Mouse (Mus musculus) bone marrow macrophage, adult 2 months (primary cell): Measurements from ENCODE around the gene Armc9. TPM values are rescaled to one million over a fixed set of nuclear protein-coding genes. Genes with fewer than 3 reads are reported as not detected.

Experiments
- H3K27ac ChIP-seq: 2 replicates; pipeline ENCODE4 v1.5.1; 2012; ENCODE audit warnings: low read depth, low read length; ENCODE audit not compliant: insufficient read depth
- H3K4me1 ChIP-seq: 2 replicates; pipeline ENCODE4 v1.6.1; 2012; ENCODE audit warnings: low read length; ENCODE audit not compliant: control insufficient read depth, insufficient read depth
- H3K4me3 ChIP-seq: 2 replicates; pipeline ENCODE4 v1.5.1; 2012; ENCODE audit warnings: mild to moderate bottlenecking, low read length, moderate library complexity; ENCODE audit not compliant: insufficient read depth
- CTCF ChIP-seq: IDR thresholded peaks from 2 replicates; pipeline ENCODE4 v1.5.1; 2012; ENCODE audit warnings: low read depth, mild to moderate bottlenecking, low read length, moderate library complexity
- POLR2A ChIP-seq: IDR thresholded peaks from 2 replicates; pipeline ENCODE4 v1.6.1; 2012; ENCODE audit warnings: mild to moderate bottlenecking, low read depth, low read length, borderline replicate concordance
- polyA plus RNA-seq: library from polyadenylated mRNA; stranded (reverse); fragments of >200 nt; gene quantifications from 2 replicates; pipeline ENCODE4 v1.2.4, GENCODE M21; 2012; ENCODE audit not compliant: missing spikeins, insufficient read depth, insufficient read length

The Armc9 gene
- polyA plus RNA-seq, 1 experiment: 3.1 TPM

DNA sequence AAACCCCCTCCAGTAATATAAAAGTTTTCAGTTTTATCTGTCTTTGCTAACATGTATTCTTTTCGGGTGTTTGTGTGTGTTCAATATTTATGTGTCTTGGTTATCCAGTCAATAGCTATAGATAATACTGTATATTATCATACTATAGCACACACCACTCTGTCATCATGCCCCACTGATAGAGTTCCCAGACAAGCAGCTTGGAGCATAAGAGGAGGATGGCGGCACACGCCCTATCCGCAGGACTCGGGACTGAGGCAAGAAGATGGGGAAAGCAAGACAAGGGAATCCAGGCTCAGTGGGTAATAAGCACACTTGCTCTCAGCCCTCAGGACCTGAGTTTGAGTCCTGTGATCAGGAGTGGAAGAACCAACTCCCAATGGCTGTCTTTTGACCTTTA, 5.9 kb downstream of the Armc9 start:
- H3K4me3 ChIP-seq: no peak overlapping the region
- H3K4me1 ChIP-seq: peaks cover 1% of the 10 kb centered on the region; the same call in 1 of the 2 replicates
- TF ChIP-seq POLR2A: no peak
- no peak for TF ChIP-seq CTCF
- H3K27ac ChIP-seq: no peak overlapping the region

DNA sequence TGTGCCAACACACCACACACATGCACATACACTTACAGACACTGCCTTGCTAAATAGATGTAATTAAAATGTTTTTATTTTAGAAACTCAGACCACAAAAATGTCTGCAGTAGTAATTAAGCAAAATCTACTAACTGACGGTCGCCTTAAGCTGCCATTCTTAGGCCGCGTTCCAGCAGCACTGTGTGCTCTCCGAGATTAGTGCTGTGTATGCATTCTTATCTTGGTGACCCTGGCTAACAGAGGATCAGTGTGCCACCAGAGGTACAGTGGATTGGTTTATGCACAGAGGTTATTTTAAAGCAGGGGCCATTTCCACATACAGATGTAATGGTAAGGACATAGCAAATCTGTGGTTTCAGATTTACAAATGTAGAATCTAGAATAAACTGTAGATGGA, 6.5 kb downstream of the Armc9 start:
- no peaks in the 10 kb centered on the region for H3K4me1 ChIP-seq
- no peak for TF ChIP-seq POLR2A
- no peak for TF ChIP-seq CTCF
- H3K4me3 ChIP-seq: no peak overlapping the region
- H3K27ac ChIP-seq: no peak overlapping the region

DNA sequence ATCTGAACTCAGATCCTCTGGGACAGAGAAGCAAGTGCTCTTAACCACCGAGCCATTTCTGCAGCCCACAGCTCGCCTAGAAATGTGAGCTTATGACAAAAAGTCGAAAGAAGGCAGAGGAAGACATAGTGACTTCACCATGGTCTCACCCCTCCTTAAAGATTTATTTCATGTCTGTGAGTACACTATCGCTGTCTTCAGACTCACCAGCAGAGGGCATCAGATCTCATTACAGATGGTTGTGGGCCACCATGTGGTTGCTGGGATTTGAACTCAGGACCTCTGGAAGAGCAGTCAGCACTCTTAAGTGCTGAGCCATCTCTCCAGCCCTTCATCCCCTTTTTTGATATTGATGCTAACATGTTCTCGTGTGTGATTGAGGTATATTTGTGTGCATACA, 20.0 kb downstream of the Armc9 start:
- Histone ChIP-seq H3K4me1 (no peaks in the 10 kb centered on the region), H3K4me3 (no peak overlapping the region), H3K27ac (no peak overlapping the region)
- no peak; the same call in 1 of the 2 replicates for TF ChIP-seq CTCF

DNA sequence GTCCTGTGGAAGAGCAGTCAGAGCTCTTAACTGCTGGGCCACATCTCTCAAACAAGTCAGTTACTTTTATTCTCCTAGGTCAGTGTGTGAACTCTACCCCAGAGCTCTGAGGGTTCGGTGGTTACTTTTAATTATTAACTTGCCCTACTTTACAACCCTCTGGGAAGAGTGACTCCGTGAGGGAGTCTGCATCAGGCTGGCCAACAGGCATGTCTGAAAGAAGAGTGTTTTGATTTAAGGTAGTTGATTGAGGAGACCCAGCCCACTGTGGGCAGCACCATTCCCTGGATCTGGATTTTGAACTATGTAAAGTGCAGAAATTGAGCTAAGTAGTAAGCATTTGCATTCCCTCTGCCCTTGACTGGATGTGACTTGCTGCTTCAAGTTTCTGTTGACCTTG, 21.5 kb downstream of the Armc9 start:
- H3K4me3 ChIP-seq: no peak overlapping the region
- H3K4me1 ChIP-seq: no peaks in the 10 kb centered on the region
- no peak for TF ChIP-seq CTCF
- no peak for TF ChIP-seq POLR2A
- no peak overlapping the region for H3K27ac ChIP-seq

- no peak overlapping the region for H3K4me3 ChIP-seq
- no peak overlapping the region for H3K27ac ChIP-seq
- no peaks in the 10 kb centered on the region for H3K4me1 ChIP-seq
- TF ChIP-seq CTCF: peak; percentile 100
- no peak for TF ChIP-seq POLR2A
Observed at GRCm38 (mm10) chr1:86178462-86179253, 24.1 kb downstream of the Armc9 start.

GRCm38 (mm10) chr1:86182004-86182709, 27.6 kb downstream of the Armc9 start:
- Histone ChIP-seq H3K4me3 (no peak overlapping the region), H3K27ac (no peak overlapping the region), H3K4me1 (peaks cover 6% of the 10 kb centered on the region; the same call in 1 of the 2 replicates)
- TF ChIP-seq POLR2A: no peak
- no peak for TF ChIP-seq CTCF

GRCm38 (mm10) chr1:86183577-86184263, 29.1 kb downstream of the Armc9 start:
- Histone ChIP-seq H3K27ac (no peak overlapping the region), H3K4me1 (peaks cover 6% of the 10 kb centered on the region; the same call in 1 of the 2 replicates), H3K4me3 (no peak overlapping the region)
- TF ChIP-seq POLR2A (no peak), CTCF (no peak)

DNA sequence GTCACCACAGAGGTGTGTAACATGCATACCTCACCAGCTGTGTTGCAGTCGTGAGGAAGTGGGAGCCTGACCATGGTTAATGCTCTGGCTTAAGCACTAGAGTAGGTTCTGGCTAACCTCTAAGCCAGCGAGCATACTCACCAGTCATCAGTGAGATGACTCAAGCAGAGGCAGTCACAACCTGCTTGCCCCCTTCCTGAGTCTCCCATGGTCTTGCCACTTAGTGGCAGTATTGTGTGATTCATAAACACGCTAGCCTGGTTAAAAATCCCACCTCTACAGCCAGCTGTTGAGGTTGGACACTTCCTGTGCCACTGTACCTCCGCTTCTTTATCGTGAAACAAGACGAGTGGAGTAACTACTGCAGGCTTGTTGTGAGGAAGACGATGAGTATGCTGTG, 32.2 kb downstream of the Armc9 start:
- H3K27ac ChIP-seq: no peak overlapping the region
- peaks cover 23% of the 10 kb centered on the region for H3K4me1 ChIP-seq
- H3K4me3 ChIP-seq: no peak overlapping the region
- TF ChIP-seq CTCF (no peak), POLR2A (no peak)

GRCm38 (mm10) chr1:86187856-86188255, 33.3 kb downstream of the Armc9 start:
- TF ChIP-seq CTCF (no peak), POLR2A (no peak)
- Histone ChIP-seq H3K4me3 (no peak overlapping the region), H3K4me1 (peaks cover 23% of the 10 kb centered on the region), H3K27ac (no peak overlapping the region)

GRCm38 (mm10) chr1:86188271-86188670, 33.7 kb downstream of the Armc9 start:
- Histone ChIP-seq H3K4me1 (peaks cover 23% of the 10 kb centered on the region), H3K4me3 (no peak overlapping the region), H3K27ac (no peak overlapping the region)
- TF ChIP-seq POLR2A (no peak), CTCF (no peak)
